Mouse (Mus musculus) urinary bladder, postnatal 0 days (tissue): ENCODE data around the gene Defa34. TPM values are rescaled to one million over a fixed set of nuclear protein-coding genes. Genes with fewer than 3 reads are reported as not detected.

Source experiments
- polyA plus RNA-seq: library from polyadenylated mRNA; unstranded; fragments of >200 nt; fragmentation: Nextera tagmentation; extraction: Ambion mirVana; gene quantifications from 2 replicates; pipeline ENCODE4 v1.2.1, GENCODE M21; 2015

The Defa34 gene
- polyA plus RNA-seq = not detected in 2 replicates

DNA sequence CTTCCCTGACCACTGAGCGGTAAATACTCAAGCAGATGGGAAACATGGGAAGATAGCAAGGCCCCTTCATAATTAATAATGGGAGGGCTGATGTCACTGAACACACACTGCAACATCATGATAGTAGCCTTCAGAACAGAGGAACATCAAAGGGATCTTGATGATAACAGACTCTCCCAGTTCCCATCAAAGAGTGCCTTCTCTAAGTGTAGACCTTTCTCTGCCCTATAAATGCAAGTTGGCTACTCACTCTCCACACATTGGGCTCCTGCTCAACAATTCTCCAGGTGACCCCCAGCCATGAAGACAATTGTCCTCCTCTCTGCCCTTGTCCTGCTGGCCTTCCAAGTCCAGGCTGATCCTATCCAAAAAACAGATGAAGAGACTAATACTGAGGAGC, at the start of gene Defa34:
Gene Defa34, plus strand, starts transcription at position 301 of the 400 bp plus-strand sequence.

DNA sequence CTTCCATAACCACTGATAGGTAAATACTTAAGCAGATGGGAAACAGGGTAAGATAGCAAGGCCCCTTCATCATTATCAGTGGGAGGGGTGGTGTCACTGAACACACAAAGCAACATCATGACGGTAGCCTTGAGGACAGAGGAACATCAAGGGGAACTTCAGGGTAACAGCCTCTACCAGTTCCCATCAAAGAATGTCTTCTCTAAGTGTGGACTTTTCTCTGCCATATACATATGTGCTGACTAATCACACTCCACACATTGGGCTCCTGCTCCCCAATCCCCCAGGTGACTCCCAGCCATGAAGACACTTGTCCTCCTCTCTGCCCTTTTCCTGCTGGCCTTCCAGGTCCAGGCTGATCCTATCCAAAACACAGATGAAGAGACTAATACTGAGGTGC, 47.7 kb upstream of the Defa34 start, which contains the start of gene Defa26:
Gene Defa26, plus strand, starts transcription at position 301 of the 400 bp plus-strand sequence.

GRCm38 (mm10) chr8:21655480-21655879, 10.1 kb upstream of the Defa34 start, which contains the start of gene Defa17:
Gene Defa17, plus strand, starts transcription at chr8:21655780.

GRCm38 (mm10) chr8:21703545-21703944, 37.9 kb downstream of the Defa34 start, which contains the start of gene AY761184:
Gene AY761184, minus strand, starts transcription at chr8:21703645.

Other genes starting within 250 kb of the Defa34 start
- gene Defa36, start 238.4 kb upstream of the Defa34 start, polyA plus RNA-seq = not detected in 2 replicates
- not detected in 2 replicates for gene Gm7849, start 209.2 kb upstream of the Defa34 start, polyA plus RNA-seq
- not detected in 2 replicates for gene Defa20, start 156.5 kb upstream of the Defa34 start, polyA plus RNA-seq
- not detected in 2 replicates for gene Defa32, start 136.8 kb upstream of the Defa34 start, polyA plus RNA-seq
- not detected in 2 replicates for gene Defa37, start 100.4 kb upstream of the Defa34 start, polyA plus RNA-seq
- not detected in 2 replicates for gene Defa28, start 82.8 kb upstream of the Defa34 start, polyA plus RNA-seq
- gene Gm7861, start 71.3 kb upstream of the Defa34 start, polyA plus RNA-seq = not detected in 2 replicates
- gene Defa26, start 47.6 kb upstream of the Defa34 start, polyA plus RNA-seq = not detected in 2 replicates
- not detected in 2 replicates for gene Defa17, start 10.0 kb upstream of the Defa34 start, polyA plus RNA-seq
- gene AY761184, start 37.8 kb downstream of the Defa34 start, polyA plus RNA-seq = not detected in 2 replicates
- gene Defa24, start 68.7 kb downstream of the Defa34 start, polyA plus RNA-seq = not detected in 2 replicates
- not detected in 2 replicates for gene Defb50, start 157.7 kb downstream of the Defa34 start, polyA plus RNA-seq
- gene Defb2, start 174.1 kb downstream of the Defa34 start, polyA plus RNA-seq = not detected in 2 replicates
- not detected in 2 replicates for gene Defb10, start 193.1 kb downstream of the Defa34 start, polyA plus RNA-seq
- not detected in 2 replicates for gene Defb9, start 219.6 kb downstream of the Defa34 start, polyA plus RNA-seq
- not detected in 2 replicates for gene Defb11, start 240.6 kb downstream of the Defa34 start, polyA plus RNA-seq